Mouse (Mus musculus) lung, postnatal 0 days (tissue): Measurements from ENCODE around the gene Dnmt3b.

Experiments used
- CTCF ChIP-seq: IDR thresholded peaks from 2 replicates; pipeline ENCODE4 v1.5.1; 2016; ENCODE audit warnings: antibody characterized with exemption, mild to moderate bottlenecking
- EP300 ChIP-seq: IDR thresholded peaks from 2 replicates; pipeline ENCODE4 v1.6.1; 2016; ENCODE audit warnings: antibody characterized with exemption, mild to moderate bottlenecking, control low read depth

DNA sequence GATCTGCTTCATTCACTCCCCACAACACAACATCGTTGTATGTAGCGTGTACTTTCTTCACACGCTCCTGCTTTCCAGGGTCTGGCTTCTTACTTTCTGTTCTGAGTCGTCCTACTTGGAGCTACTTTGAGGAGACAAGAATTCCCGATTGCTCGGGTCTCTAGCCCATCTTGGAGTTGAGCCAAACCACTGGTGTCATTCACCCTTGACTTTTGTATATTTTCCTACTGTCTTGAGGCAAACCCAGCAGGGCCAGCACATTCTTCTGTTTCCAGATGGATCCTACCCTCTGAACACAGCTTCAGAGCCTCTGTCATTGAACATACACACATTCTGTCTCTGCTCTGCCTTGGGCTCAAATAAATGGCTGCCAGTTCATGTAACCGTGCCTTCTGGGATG, 16.2 kb downstream of the Dnmt3b start:
- TF ChIP-seq EP300 (no peak), CTCF (no peak)
